Mouse (Mus musculus): ENCODE data around the gene Gstm3. TPM values are rescaled to one million over a fixed set of nuclear protein-coding genes. Genes with fewer than 3 reads are reported as not detected.
"Not testable (repeated sequence)": the region's sequence is repeated elsewhere in the genome, so short reads cannot be mapped to it uniquely, and the experiment has no call there.

Gstm3 gene
- polyA plus RNA-seq, 1 experiment = not detected

DNA sequence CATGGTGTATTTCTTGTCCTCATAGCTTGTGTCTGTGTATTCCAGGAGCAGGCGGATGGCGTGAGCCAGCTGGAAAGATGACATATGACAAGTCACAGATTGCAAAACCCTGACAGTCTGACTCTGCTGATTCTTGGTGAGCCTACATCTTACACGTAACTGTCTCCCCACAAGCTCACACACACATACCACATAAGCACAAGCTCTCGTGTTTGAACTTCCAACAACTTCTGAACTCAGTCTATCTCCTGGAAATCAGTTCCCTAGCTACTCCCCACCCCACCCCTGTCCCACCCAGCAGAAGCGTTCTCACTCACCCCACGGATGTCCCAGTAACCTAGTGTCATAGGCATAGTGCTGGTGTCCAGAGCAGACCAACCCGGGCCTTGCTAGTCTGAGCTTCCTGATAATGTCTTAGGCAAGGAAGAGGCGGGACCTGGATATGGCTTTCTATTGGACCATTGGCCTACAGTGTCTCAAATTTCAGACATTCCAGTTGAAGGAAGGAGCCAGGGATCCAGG, 17.0 kb upstream of the Gstm3 start, which contains the start of gene Gstm2:
TSS of gene Gstm2 (minus strand) at position 413 of the 522 bp plus-strand sequence.
- no peak for TF ChIP-seq USF1 (IDR thresholded peaks at IDR 0.05; ENCODE audit: low read depth)
- no peak for TF ChIP-seq TCF12 (IDR thresholded peaks at IDR 0.05; ENCODE audit: insufficient read depth, poor library complexity, severe bottlenecking)
- no peak for TF ChIP-seq POLR2AphosphoS2 (IDR thresholded peaks at IDR 0.05; ENCODE audit: insufficient read length, low read depth)
- TF ChIP-seq E2F4 (IDR thresholded peaks at IDR 0.05; ENCODE audit: insufficient read depth) = no peak
- no peak for TF ChIP-seq MYOG (IDR thresholded peaks at IDR 0.05; ENCODE audit: control insufficient read depth in 1 of 3, insufficient read depth in 1 of 3, insufficient read length in 2 of 3, low read depth in 2 of 3)
- TF ChIP-seq REST (IDR thresholded peaks at IDR 0.05; ENCODE audit: insufficient read depth, insufficient read length) = no peak
- TF ChIP-seq TCF3 (IDR thresholded peaks at IDR 0.05; ENCODE audit: insufficient read length, low read depth) = no peak
- TF ChIP-seq MYOD1 (IDR thresholded peaks at IDR 0.05; ENCODE audit: control insufficient read depth in 1 of 3, insufficient read length in 2 of 3, low read depth in 2 of 3) = no peak
- TF ChIP-seq SRF (IDR thresholded peaks at IDR 0.05; ENCODE audit: control insufficient read depth, insufficient read length, low read depth) = no peak
- no peak for TF ChIP-seq POLR2A (IDR thresholded peaks at IDR 0.05; ENCODE audit: insufficient read length, low read depth)
- TF ChIP-seq MAX (IDR thresholded peaks at IDR 0.05; ENCODE audit: low read depth) = no peak
- no peak for TF ChIP-seq CEBPB (IDR thresholded peaks at IDR 0.05; ENCODE audit: insufficient read depth, poor library complexity, severe bottlenecking)
- H3ac ChIP-seq (ENCODE audit: control insufficient read depth, insufficient read length) = no peak within 1 kb of the TSS
- no peaks in the 10 kb centered on the region for H3K36me3 ChIP-seq (ENCODE audit: control insufficient read depth, insufficient read depth)
- H3K27me3 ChIP-seq (ENCODE audit: control insufficient read depth, insufficient read depth, insufficient read length) = no peaks in the 10 kb centered on the region
- H3K79me2 ChIP-seq (ENCODE audit: control insufficient read depth, insufficient read depth) = no peaks in the 10 kb centered on the region
- no peak within 1 kb of the TSS for H3K4me3 ChIP-seq
- H3K4me2 ChIP-seq (ENCODE audit: low read depth) = peak within 1 kb of the TSS; percentile 31

DNA sequence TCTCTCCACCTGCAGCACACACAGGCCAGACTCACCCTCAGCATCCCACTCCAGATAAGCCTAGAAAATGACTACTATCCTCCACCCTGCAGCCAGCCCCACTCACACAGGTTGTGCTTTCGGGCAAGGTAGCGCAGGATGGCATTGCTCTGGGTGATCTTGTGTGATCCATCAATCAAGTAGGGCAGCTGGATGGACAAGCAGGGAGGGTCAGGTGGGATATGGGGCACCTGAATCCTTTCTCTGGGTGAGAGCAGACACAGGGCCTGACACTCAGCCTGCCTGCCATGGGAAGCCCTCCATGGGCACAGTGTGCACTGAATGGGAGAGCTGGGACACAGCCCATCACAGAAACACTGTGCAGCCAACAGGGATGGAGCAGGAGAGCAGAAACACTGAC, 16.1 kb upstream of the Gstm3 start:
- not testable (repeated sequence) for H3K4me3 ChIP-seq; H3K36me3 ChIP-seq (ENCODE audit: control insufficient read depth, insufficient read depth); H3ac ChIP-seq (ENCODE audit: control insufficient read depth, insufficient read length); H3K4me2 ChIP-seq (ENCODE audit: low read depth); H3K79me2 ChIP-seq (ENCODE audit: control insufficient read depth, insufficient read depth); H3K27me3 ChIP-seq (ENCODE audit: control insufficient read depth, insufficient read depth, insufficient read length)

DNA sequence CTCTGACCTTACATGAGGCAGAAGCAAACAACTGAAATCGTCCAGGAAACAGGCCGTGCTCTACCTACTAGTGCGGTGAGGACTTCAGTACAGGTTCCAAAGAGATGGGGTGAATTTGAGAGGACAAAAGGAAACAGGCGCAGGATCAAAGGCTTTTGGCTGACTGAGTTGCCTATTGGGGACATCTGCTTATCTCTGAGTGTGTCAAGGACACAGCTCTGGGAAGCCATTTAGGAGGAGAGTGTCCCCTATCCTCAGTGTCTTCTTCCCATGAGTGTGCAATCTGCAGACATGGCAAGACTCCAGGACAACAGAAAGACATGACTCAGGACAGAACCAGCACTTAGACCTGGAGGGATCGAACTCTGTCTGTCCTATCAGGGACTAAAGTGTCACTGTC, 15.4 kb upstream of the Gstm3 start:
- no peak for TF ChIP-seq REST (IDR thresholded peaks at IDR 0.05; ENCODE audit: insufficient read depth, insufficient read length)
- TF ChIP-seq MYOD1 (IDR thresholded peaks at IDR 0.05; ENCODE audit: control insufficient read depth in 1 of 3, insufficient read length in 2 of 3, low read depth in 2 of 3) = no peak
- no peak for TF ChIP-seq CEBPB (IDR thresholded peaks at IDR 0.05; ENCODE audit: insufficient read depth, poor library complexity, severe bottlenecking)
- no peak for TF ChIP-seq SRF (IDR thresholded peaks at IDR 0.05; ENCODE audit: control insufficient read depth, insufficient read length, low read depth)
- TF ChIP-seq E2F4 (IDR thresholded peaks at IDR 0.05; ENCODE audit: insufficient read depth) = no peak
- no peak for TF ChIP-seq POLR2A (IDR thresholded peaks at IDR 0.05; ENCODE audit: insufficient read length, low read depth)
- no peak for TF ChIP-seq TCF12 (IDR thresholded peaks at IDR 0.05; ENCODE audit: insufficient read depth, poor library complexity, severe bottlenecking)
- H3K36me3 ChIP-seq (ENCODE audit: control insufficient read depth, insufficient read depth) = no peaks in the 10 kb centered on the region
- peaks cover 2% of the 10 kb centered on the region for H3K27me3 ChIP-seq (ENCODE audit: control insufficient read depth, insufficient read depth, insufficient read length)
- no peak overlapping the region for H3K4me2 ChIP-seq (ENCODE audit: low read depth)
- no peaks in the 10 kb centered on the region for H3K79me2 ChIP-seq (ENCODE audit: control insufficient read depth, insufficient read depth)
- H3K4me3 ChIP-seq = no peak overlapping the region
- no peak overlapping the region for H3ac ChIP-seq (ENCODE audit: control insufficient read depth, insufficient read length)

DNA sequence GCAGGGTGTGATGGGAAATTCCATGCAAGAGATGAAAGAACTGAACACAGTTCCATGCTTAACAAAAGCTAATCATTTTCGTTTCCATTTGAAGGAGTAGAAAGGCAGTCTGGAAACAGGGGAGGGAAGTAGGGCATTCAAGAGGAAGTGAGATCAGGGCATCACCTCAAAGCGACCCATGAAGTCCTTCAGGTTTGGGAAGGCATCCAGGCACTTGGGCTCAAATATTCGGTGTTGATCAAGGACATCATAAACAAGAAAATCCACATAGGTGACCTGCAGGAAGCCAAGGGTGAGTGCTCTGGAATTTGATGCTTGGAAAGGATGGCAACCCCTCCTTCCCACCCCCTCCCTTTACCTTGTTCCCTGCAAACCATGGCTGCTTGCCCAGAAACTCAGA, 14.7 kb upstream of the Gstm3 start:
- no peak overlapping the region for H3K4me2 ChIP-seq (ENCODE audit: low read depth)
- no peak overlapping the region for H3ac ChIP-seq (ENCODE audit: control insufficient read depth, insufficient read length)
- no peaks in the 10 kb centered on the region for H3K36me3 ChIP-seq (ENCODE audit: control insufficient read depth, insufficient read depth)
- peaks cover 5% of the 10 kb centered on the region for H3K27me3 ChIP-seq (ENCODE audit: control insufficient read depth, insufficient read depth, insufficient read length)
- H3K4me3 ChIP-seq = no peak overlapping the region
- no peaks in the 10 kb centered on the region for H3K79me2 ChIP-seq (ENCODE audit: control insufficient read depth, insufficient read depth)
- TF ChIP-seq MAX (IDR thresholded peaks at IDR 0.05; ENCODE audit: low read depth) (no peak), MYOG (IDR thresholded peaks at IDR 0.05; ENCODE audit: control insufficient read depth in 1 of 3, insufficient read depth in 1 of 3, insufficient read length in 2 of 3, low read depth in 2 of 3) (no peak), CEBPB (IDR thresholded peaks at IDR 0.05; ENCODE audit: insufficient read depth, poor library complexity, severe bottlenecking) (no peak), E2F4 (IDR thresholded peaks at IDR 0.05; ENCODE audit: insufficient read depth) (no peak), SRF (IDR thresholded peaks at IDR 0.05; ENCODE audit: control insufficient read depth, insufficient read length, low read depth) (no peak), POLR2A (IDR thresholded peaks at IDR 0.05; ENCODE audit: insufficient read length, low read depth) (no peak), MYOD1 (IDR thresholded peaks at IDR 0.05; ENCODE audit: control insufficient read depth in 1 of 3, insufficient read length in 2 of 3, low read depth in 2 of 3) (no peak), REST (IDR thresholded peaks at IDR 0.05; ENCODE audit: insufficient read depth, insufficient read length) (no peak), USF1 (IDR thresholded peaks at IDR 0.05; ENCODE audit: low read depth) (no peak), TCF12 (IDR thresholded peaks at IDR 0.05; ENCODE audit: insufficient read depth, poor library complexity, severe bottlenecking) (no peak), POLR2AphosphoS2 (IDR thresholded peaks at IDR 0.05; ENCODE audit: insufficient read length, low read depth) (no peak), TCF3 (IDR thresholded peaks at IDR 0.05; ENCODE audit: insufficient read length, low read depth) (no peak)

DNA sequence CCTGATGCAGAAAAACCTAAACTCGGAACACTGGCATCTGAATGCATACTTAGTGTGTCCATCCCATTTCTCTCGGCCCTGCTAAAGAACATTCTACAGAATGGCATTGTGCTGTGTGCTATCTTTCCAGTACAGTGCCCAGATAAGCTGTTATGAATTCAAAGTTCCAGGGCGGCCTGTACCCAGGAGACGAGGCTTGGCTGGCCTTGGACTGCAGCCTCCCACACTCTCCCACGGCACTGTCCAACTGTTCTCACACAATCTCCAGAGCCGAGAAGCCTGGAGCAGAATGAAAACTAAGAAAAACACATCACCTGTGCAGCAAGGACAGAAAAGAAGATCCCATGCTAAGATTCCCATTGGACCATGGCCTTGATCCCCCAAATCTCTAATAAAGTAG, 13.6 kb upstream of the Gstm3 start:
- H3K79me2 ChIP-seq (ENCODE audit: control insufficient read depth, insufficient read depth) = no peaks in the 10 kb centered on the region
- peaks cover 11% of the 10 kb centered on the region for H3K27me3 ChIP-seq (ENCODE audit: control insufficient read depth, insufficient read depth, insufficient read length)
- no peak overlapping the region for H3K4me3 ChIP-seq
- TF ChIP-seq TCF3 (IDR thresholded peaks at IDR 0.05; ENCODE audit: insufficient read length, low read depth) (no peak), MYOG (IDR thresholded peaks at IDR 0.05; ENCODE audit: control insufficient read depth in 1 of 3, insufficient read depth in 1 of 3, insufficient read length in 2 of 3, low read depth in 2 of 3) (no peak), MYOD1 (IDR thresholded peaks at IDR 0.05; ENCODE audit: control insufficient read depth in 1 of 3, insufficient read length in 2 of 3, low read depth in 2 of 3) (no peak), MAX (IDR thresholded peaks at IDR 0.05; ENCODE audit: low read depth) (no peak), E2F4 (IDR thresholded peaks at IDR 0.05; ENCODE audit: insufficient read depth) (no peak), REST (IDR thresholded peaks at IDR 0.05; ENCODE audit: insufficient read depth, insufficient read length) (no peak), SRF (IDR thresholded peaks at IDR 0.05; ENCODE audit: control insufficient read depth, insufficient read length, low read depth) (no peak), CEBPB (IDR thresholded peaks at IDR 0.05; ENCODE audit: insufficient read depth, poor library complexity, severe bottlenecking) (no peak), POLR2A (IDR thresholded peaks at IDR 0.05; ENCODE audit: insufficient read length, low read depth) (no peak)
- no peaks in the 10 kb centered on the region for H3K36me3 ChIP-seq (ENCODE audit: control insufficient read depth, insufficient read depth)
- no peak overlapping the region for H3ac ChIP-seq (ENCODE audit: control insufficient read depth, insufficient read length)
- no peak overlapping the region for H3K4me2 ChIP-seq (ENCODE audit: low read depth)

Measured in myocyte (in vitro differentiated cells).